Mouse (Mus musculus): Measurements from ENCODE around the gene Olfr649. TPM values are rescaled to one million over a fixed set of nuclear protein-coding genes. Genes with fewer than 3 reads are reported as not detected.

Gene Olfr649
- polyA plus RNA-seq, 1 experiment from 2014 or later: not detected

GRCm38 (mm10) chr7:104179074-104179473 is 16.7 kb downstream of the Olfr649 start:
- Histone ChIP-seq H3K4me1 (no peaks in the 10 kb centered on the region), H3K27ac (replicated peaks) (no peak overlapping the region), H3K36me3 (replicated peaks) (no peaks in the 10 kb centered on the region), H3K9me3 (no peaks in the 10 kb centered on the region), H3K4me3 (no peak overlapping the region), H3K27me3 (replicated peaks; ENCODE audit: low read depth, poor library complexity, severe bottlenecking) (no peaks in the 10 kb centered on the region)
- WGBS: 88% methylated on average over 1 of the region's 1 CpGs
- DNase-seq (ENCODE audit: low spot score): no peak

- H3K9me3 ChIP-seq: no peaks in the 10 kb centered on the region
- no peaks in the 10 kb centered on the region for H3K4me1 ChIP-seq
- H3K27ac ChIP-seq (replicated peaks): no peak overlapping the region
- no peak overlapping the region for H3K4me3 ChIP-seq
- H3K36me3 ChIP-seq (replicated peaks): no peaks in the 10 kb centered on the region
- no peak for DNase-seq (ENCODE audit: low spot score)
- no peaks in the 10 kb centered on the region for H3K27me3 ChIP-seq (replicated peaks; ENCODE audit: low read depth, poor library complexity, severe bottlenecking)
- 69% methylated on average over 5 of the region's 5 CpGs for WGBS
These were observed 17.2 kb downstream of the Olfr649 start for GRCm38 (mm10) chr7:104178422-104179054.

GRCm38 (mm10) chr7:104175085-104175484 is 20.7 kb downstream of the Olfr649 start:
- 42% methylated on average over 1 of the region's 1 CpGs for WGBS
- no peaks in the 10 kb centered on the region for H3K27me3 ChIP-seq (replicated peaks; ENCODE audit: low read depth, poor library complexity, severe bottlenecking)
- no peaks in the 10 kb centered on the region for H3K9me3 ChIP-seq
- no peaks in the 10 kb centered on the region for H3K36me3 ChIP-seq (replicated peaks)
- no peaks in the 10 kb centered on the region for H3K4me1 ChIP-seq
- DNase-seq (ENCODE audit: low spot score): no peak
- H3K27ac ChIP-seq (replicated peaks): no peak overlapping the region
- no peak overlapping the region for H3K4me3 ChIP-seq

GRCm38 (mm10) chr7:104169634-104170204 is 26.1 kb downstream of the Olfr649 start:
- DNase-seq (ENCODE audit: low spot score): no peak
- 83% methylated on average over 6 of the region's 6 CpGs for WGBS
- no peaks in the 10 kb centered on the region for H3K9me3 ChIP-seq

GRCm38 (mm10) chr7:104167105-104167504 is 28.7 kb downstream of the Olfr649 start:
- DNase-seq (ENCODE audit: low spot score): no peak
- Histone ChIP-seq H3K36me3 (replicated peaks) (no peaks in the 10 kb centered on the region), H3K4me3 (no peak overlapping the region), H3K27ac (replicated peaks) (no peak overlapping the region), H3K9me3 (no peaks in the 10 kb centered on the region), H3K27me3 (replicated peaks; ENCODE audit: low read depth, poor library complexity, severe bottlenecking) (no peaks in the 10 kb centered on the region), H3K4me1 (no peaks in the 10 kb centered on the region)
- WGBS: 84% methylated on average over 6 of the region's 6 CpGs

More at GRCm38 (mm10) chr7:104169634-104170204, 26.1 kb downstream of the Olfr649 start:
- H3K36me3 ChIP-seq (replicated peaks): no peaks in the 10 kb centered on the region
- no peak overlapping the region for H3K4me3 ChIP-seq
- H3K27me3 ChIP-seq (replicated peaks; ENCODE audit: low read depth, poor library complexity, severe bottlenecking): no peaks in the 10 kb centered on the region
- H3K27ac ChIP-seq (replicated peaks): no peak overlapping the region
- H3K4me1 ChIP-seq: no peaks in the 10 kb centered on the region

- Histone ChIP-seq H3K27ac (replicated peaks) (no peak within 1 kb of the TSS), H3K4me1 (no peaks in the 10 kb centered on the region), H3K4me3 (no peak within 1 kb of the TSS), H3K9me3 (no peaks in the 10 kb centered on the region), H3K36me3 (replicated peaks) (no peaks in the 10 kb centered on the region), H3K27me3 (replicated peaks; ENCODE audit: low read depth, poor library complexity, severe bottlenecking) (no peaks in the 10 kb centered on the region)
- no peak for DNase-seq (ENCODE audit: low spot score)
- WGBS: 82% methylated on average over 2 of the region's 2 CpGs
These were observed 45.3 kb downstream of the Olfr649 start, which contains the start of gene Ubqlnl for GRCm38 (mm10) chr7:104150456-104150855. Gene Ubqlnl, minus strand, starts transcription at chr7:104150556.

GRCm38 (mm10) chr7:104143179-104143578 is 52.6 kb downstream of the Olfr649 start, which contains the start of gene Ubqln3:
Gene Ubqln3, minus strand, starts transcription at chr7:104143279.
- WGBS: 79% methylated on average over 3 of the region's 3 CpGs
- Histone ChIP-seq H3K4me1 (no peaks in the 10 kb centered on the region), H3K9me3 (no peaks in the 10 kb centered on the region), H3K36me3 (replicated peaks) (no peaks in the 10 kb centered on the region), H3K4me3 (no peak within 1 kb of the TSS), H3K27me3 (replicated peaks; ENCODE audit: low read depth, poor library complexity, severe bottlenecking) (no peaks in the 10 kb centered on the region), H3K27ac (replicated peaks) (no peak within 1 kb of the TSS)
- DNase-seq (ENCODE audit: low spot score): no peak

Other genes with a start within 250 kb of the Olfr649 start
- gene Olfr635, start 224.8 kb downstream of the Olfr649 start, polyA plus RNA-seq (2016; fragmentation: Nextera tagmentation; extraction: Ambion mirVana): 0.02 TPM in 1 of 2 replicates, not detected in the other
- gene Olfr638, start 197.2 kb downstream of the Olfr649 start, polyA plus RNA-seq (2016; fragmentation: Nextera tagmentation; extraction: Ambion mirVana): not detected in 2 replicates
- 0.02 TPM in 1 of 2 replicates, not detected in the other for gene Olfr639, start 178.7 kb downstream of the Olfr649 start, polyA plus RNA-seq (2016; fragmentation: Nextera tagmentation; extraction: Ambion mirVana)
- not detected in 2 replicates for gene Olfr640, start 170.4 kb downstream of the Olfr649 start, polyA plus RNA-seq (2016; fragmentation: Nextera tagmentation; extraction: Ambion mirVana)
- gene Olfr641, start 160.5 kb downstream of the Olfr649 start, polyA plus RNA-seq (2016; fragmentation: Nextera tagmentation; extraction: Ambion mirVana): not detected in 2 replicates
- gene Olfr642, start 143.3 kb downstream of the Olfr649 start, polyA plus RNA-seq (2016; fragmentation: Nextera tagmentation; extraction: Ambion mirVana): not detected in 2 replicates
- not detected in 2 replicates for gene 4930516K23Rik, start 134.5 kb downstream of the Olfr649 start, polyA plus RNA-seq (2016; fragmentation: Nextera tagmentation; extraction: Ambion mirVana)
- not detected in 2 replicates for gene Olfr644, start 124.1 kb downstream of the Olfr649 start, polyA plus RNA-seq (2016; fragmentation: Nextera tagmentation; extraction: Ambion mirVana)
- gene Olfr645, start 110.5 kb downstream of the Olfr649 start, polyA plus RNA-seq (2016; fragmentation: Nextera tagmentation; extraction: Ambion mirVana): not detected in 2 replicates
- not detected in 2 replicates for gene Olfr646, start 91.1 kb downstream of the Olfr649 start, polyA plus RNA-seq (2016; fragmentation: Nextera tagmentation; extraction: Ambion mirVana)
- gene Ubqln5, start 66.2 kb downstream of the Olfr649 start, polyA plus RNA-seq (2016; fragmentation: Nextera tagmentation; extraction: Ambion mirVana): not detected in 2 replicates
- gene Olfr643, start 58.6 kb downstream of the Olfr649 start, polyA plus RNA-seq (2016; fragmentation: Nextera tagmentation; extraction: Ambion mirVana): not detected in 2 replicates
- gene Ubqln3, start 52.7 kb downstream of the Olfr649 start, polyA plus RNA-seq (2016; fragmentation: Nextera tagmentation; extraction: Ambion mirVana): not detected in 2 replicates
- not detected in 2 replicates for gene Ubqlnl, start 45.4 kb downstream of the Olfr649 start, polyA plus RNA-seq (2016; fragmentation: Nextera tagmentation; extraction: Ambion mirVana)
- gene Olfm5, start 31.2 kb downstream of the Olfr649 start, polyA plus RNA-seq (2016; fragmentation: Nextera tagmentation; extraction: Ambion mirVana): not detected in 2 replicates
- gene Olfr648, start 12.6 kb downstream of the Olfr649 start, polyA plus RNA-seq (2016; fragmentation: Nextera tagmentation; extraction: Ambion mirVana): 0.30 and 0.36 TPM in 2 replicates
- 6.1 and 7.6 TPM in 2 replicates for gene Trim6, start 22.8 kb upstream of the Olfr649 start, polyA plus RNA-seq (2016; fragmentation: Nextera tagmentation; extraction: Ambion mirVana)
- 0.54 and 0.69 TPM in 2 replicates for gene Trim34a, start 48.5 kb upstream of the Olfr649 start, polyA plus RNA-seq (2016; fragmentation: Nextera tagmentation; extraction: Ambion mirVana)
- gene Trim5, start 92.1 kb upstream of the Olfr649 start, polyA plus RNA-seq (2016; fragmentation: Nextera tagmentation; extraction: Ambion mirVana): 0.16 TPM in 1 of 2 replicates, not detected in the other
- 1.5 and 1.7 TPM in 2 replicates for gene Trim12a, start 119.5 kb upstream of the Olfr649 start, polyA plus RNA-seq (2016; fragmentation: Nextera tagmentation; extraction: Ambion mirVana)
- gene Trim34b, start 133.5 kb upstream of the Olfr649 start, polyA plus RNA-seq (2016; fragmentation: Nextera tagmentation; extraction: Ambion mirVana): not detected in 2 replicates
- 0.54 and 0.92 TPM in 2 replicates for gene Trim12c, start 157.4 kb upstream of the Olfr649 start, polyA plus RNA-seq (2016; fragmentation: Nextera tagmentation; extraction: Ambion mirVana)
- not detected in 2 replicates for gene Trim30b, start 173.9 kb upstream of the Olfr649 start, polyA plus RNA-seq (2016; fragmentation: Nextera tagmentation; extraction: Ambion mirVana)
- gene Trim30c, start 204.9 kb upstream of the Olfr649 start, polyA plus RNA-seq (2016; fragmentation: Nextera tagmentation; extraction: Ambion mirVana): 0.22 TPM in 1 of 2 replicates, not detected in the other